Mouse (Mus musculus): ENCODE results near the gene Tdgf1. TPM values are rescaled to one million over a fixed set of nuclear protein-coding genes. Genes with fewer than 3 reads are reported as not detected.
A peak's percentile ranks its signal among the peaks of the same experiment; 100 is the strongest.

The Tdgf1 gene
- total RNA-seq, 2 experiments from 2014 or later, result 0.49 TPM

- no peak for DNase-seq (ENCODE audit: low spot score in 2 of 2)
- H3K27ac ChIP-seq, result no peak overlapping the region
- TF ChIP-seq CTCF (conservative IDR thresholded peaks at IDR 0.05), result no peak
- no peak overlapping the region for H3K4me3 ChIP-seq
Observed at GRCm38 (mm10) chr9:110965062-110965909, 19.3 kb upstream of the Tdgf1 start.

DNA sequence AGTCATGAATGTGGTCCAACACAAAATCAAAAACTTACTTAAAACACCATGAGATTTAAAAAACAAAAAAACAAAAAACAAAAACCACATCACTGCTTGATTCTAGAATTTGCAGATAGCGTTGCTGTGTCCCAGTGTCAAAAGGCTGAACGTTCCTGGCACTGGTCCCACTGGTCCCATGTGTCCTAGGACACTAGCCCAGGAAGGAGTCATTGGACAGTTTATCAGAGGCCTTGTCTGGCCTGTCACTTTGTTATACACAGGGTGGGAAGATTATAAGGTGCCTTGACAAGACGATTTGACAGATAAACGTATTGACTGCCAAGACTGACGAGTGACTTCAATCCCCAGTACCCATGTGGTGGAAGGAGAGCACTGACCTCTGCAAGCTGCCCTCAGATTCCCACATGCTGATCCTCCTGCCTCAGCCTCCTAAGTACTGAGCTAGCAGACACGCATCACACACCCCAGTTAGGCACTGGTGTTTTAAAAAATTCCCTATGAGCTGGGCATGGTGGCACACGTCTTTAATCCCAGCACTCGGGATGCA lies 17.7 kb upstream of the Tdgf1 start:
- no peak for TF ChIP-seq CTCF (conservative IDR thresholded peaks at IDR 0.05)
- no peak overlapping the region for H3K4me3 ChIP-seq

DNA sequence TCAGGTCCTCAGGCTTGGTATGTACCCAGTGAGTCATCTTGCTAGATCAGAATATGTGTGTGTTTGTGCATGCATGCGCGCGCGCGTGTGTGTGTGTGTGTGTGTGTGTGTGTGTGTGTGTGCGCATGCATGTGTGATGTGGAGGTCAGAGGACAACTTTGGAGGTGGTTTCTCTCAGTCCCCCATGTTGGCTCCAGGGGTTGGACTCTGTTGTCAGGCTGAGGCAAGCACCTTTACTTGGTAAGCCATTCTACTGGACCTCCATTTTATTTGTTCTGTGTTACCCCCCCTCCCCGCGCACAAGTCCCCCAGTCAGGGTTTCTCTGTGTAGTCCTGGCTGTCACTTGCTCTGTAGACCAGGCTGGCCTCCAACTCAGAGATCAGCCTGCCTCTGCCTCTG lies 15.4 kb upstream of the Tdgf1 start:
- DNase-seq (ENCODE audit: low spot score in 2 of 2), result no peak
- no peak overlapping the region for H3K4me3 ChIP-seq
- no peak for TF ChIP-seq CTCF (conservative IDR thresholded peaks at IDR 0.05)
- H3K27ac ChIP-seq, result no peak overlapping the region

More for the DNA sequence above, 17.7 kb upstream of the Tdgf1 start:
- no peak for DNase-seq (ENCODE audit: low spot score in 2 of 2)
- H3K27ac ChIP-seq, result no peak overlapping the region

- TF ChIP-seq CTCF (conservative IDR thresholded peaks at IDR 0.05), result no peak
- Histone ChIP-seq H3K27ac (no peak overlapping the region), H3K4me3 (no peak overlapping the region)
- no peak for DNase-seq (ENCODE audit: low spot score in 2 of 2)
Observed at GRCm38 (mm10) chr9:110960230-110961149, 14.5 kb upstream of the Tdgf1 start.

GRCm38 (mm10) chr9:110959669-110960068 lies 13.7 kb upstream of the Tdgf1 start:
- no peak overlapping the region for H3K4me3 ChIP-seq
- no peak overlapping the region for H3K27ac ChIP-seq
- no peak for TF ChIP-seq CTCF (conservative IDR thresholded peaks at IDR 0.05)
- no peak for DNase-seq (ENCODE audit: low spot score in 2 of 2)

- no peak overlapping the region for H3K4me3 ChIP-seq
- no peak for TF ChIP-seq CTCF (conservative IDR thresholded peaks at IDR 0.05)
- DNase-seq (ENCODE audit: low spot score in 2 of 2), result no peak
- H3K27ac ChIP-seq, result no peak overlapping the region
Observed at GRCm38 (mm10) chr9:110955962-110956361, 10.0 kb upstream of the Tdgf1 start.

DNA sequence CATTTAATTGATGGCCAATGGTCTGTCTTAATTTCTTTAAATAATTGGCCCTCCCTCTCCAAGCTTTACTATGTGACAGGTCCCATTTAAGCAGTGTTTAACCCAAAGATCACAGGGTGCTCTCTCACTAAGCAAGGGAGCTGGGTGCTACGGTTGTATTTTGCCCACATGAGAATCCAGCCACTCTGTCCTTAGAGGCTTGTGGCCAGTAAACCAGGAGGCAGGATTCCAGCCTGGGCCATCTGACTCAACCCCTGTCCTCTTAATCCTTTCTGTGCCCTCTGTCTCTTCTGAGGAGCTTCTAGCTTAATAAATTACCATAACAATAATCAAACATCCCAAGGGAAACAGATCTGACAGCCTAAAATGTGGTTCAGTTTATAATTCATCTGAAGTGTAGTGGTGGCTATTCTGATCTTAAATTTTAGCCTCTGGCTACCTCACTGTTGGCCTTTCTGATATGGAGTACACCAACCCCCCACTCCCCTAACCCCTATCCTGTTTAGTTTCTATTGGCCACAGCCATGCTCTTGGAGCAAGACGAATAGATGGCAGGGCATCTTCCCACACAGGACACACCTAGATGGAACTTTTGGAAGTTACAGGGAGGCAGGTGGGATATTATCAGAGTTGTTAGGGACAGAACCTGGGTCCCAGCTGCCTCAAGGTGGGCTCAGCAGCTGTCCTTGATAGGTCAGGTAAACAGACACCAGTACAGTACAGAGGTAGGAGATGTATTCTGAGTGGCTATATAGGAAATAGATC lies 8.9 kb upstream of the Tdgf1 start:
- TF ChIP-seq CTCF (conservative IDR thresholded peaks at IDR 0.05), result no peak
- peak overlapping the region; percentile 90; the same call in 1 of the 2 replicates for H3K27ac ChIP-seq
- no peak overlapping the region; the same call in 1 of the 2 replicates for H3K4me3 ChIP-seq
- DNase-seq (ENCODE audit: low spot score in 2 of 2), result no peak

- peak overlapping the region; percentile 76 for H3K4me3 ChIP-seq
- TF ChIP-seq CTCF (conservative IDR thresholded peaks at IDR 0.05), result peak; percentile 80
- peak; percentile 59 to 71 for DNase-seq (ENCODE audit: low spot score in 2 of 2)
- peak overlapping the region; percentile 90 for H3K27ac ChIP-seq
Observed at GRCm38 (mm10) chr9:110953550-110954461, 7.8 kb upstream of the Tdgf1 start.

DNA sequence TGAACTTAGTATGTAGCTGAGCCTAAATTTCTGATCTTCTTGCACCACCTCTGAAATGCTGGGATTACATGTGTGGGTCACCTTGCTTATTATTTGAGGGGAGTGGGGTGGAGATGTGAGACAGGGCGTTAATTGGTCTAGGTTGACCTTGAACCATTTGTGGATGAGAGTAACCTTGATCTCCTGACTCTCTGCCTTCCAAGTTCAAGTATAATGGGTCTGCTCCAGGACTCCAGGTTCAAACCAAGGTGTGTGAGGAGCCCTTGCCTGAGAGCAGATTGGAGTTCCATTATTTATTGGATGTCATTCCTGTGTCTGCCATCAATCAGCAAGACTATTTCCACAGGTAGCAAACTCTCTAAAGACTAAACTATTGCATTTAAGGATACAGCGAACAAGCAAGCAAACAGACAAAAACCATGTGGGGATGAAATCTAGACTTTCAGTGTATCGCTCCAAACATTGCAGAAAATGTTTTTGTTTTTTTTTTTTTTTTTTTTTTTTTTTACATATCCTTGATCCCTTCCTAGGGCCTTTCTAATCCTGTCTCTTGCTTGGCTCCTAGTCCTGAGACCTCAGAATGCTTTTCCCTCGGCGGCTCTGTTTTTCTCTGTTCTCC lies 7.1 kb upstream of the Tdgf1 start:
- Histone ChIP-seq H3K27ac (peak overlapping the region; percentile 90), H3K4me3 (peak overlapping the region; percentile 76)
- DNase-seq (ENCODE audit: low spot score in 2 of 2), result no peak
- no peak for TF ChIP-seq CTCF (conservative IDR thresholded peaks at IDR 0.05)

GRCm38 (mm10) chr9:110952398-110952797 lies 6.4 kb upstream of the Tdgf1 start:
- Histone ChIP-seq H3K4me3 (no peak overlapping the region), H3K27ac (no peak overlapping the region)
- DNase-seq (ENCODE audit: low spot score in 2 of 2), result no peak
- TF ChIP-seq CTCF (conservative IDR thresholded peaks at IDR 0.05), result no peak

DNA sequence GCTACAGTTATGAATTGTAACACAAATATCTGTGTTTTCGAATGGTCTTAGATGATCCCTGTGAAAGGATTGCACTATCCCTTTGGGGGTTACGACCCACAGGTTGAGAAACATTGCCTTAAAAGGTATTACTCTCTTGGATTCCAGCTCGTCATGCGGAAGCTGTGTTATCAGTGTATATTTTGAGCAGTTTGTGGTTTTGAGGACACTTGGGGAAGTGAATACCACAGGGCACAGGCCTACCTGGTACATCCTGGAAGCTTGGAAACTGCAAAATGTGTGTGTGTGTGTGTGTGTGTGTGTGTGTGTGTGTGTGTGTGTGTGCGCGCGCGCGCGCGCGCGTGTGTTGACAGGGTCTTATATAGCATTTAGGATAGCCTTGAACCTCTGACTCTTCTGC lies 5.9 kb upstream of the Tdgf1 start:
- DNase-seq (ENCODE audit: low spot score in 2 of 2), result no peak
- no peak overlapping the region for H3K4me3 ChIP-seq
- no peak overlapping the region for H3K27ac ChIP-seq
- no peak for TF ChIP-seq CTCF (conservative IDR thresholded peaks at IDR 0.05)

Data from layer of hippocampus, adult 2 months (tissue).